Mouse (Mus musculus) embryonic fibroblast, embryonic 13.5 days (primary cell): ENCODE results near the gene Col3a1. TPM values are rescaled to one million over a fixed set of nuclear protein-coding genes. Genes with fewer than 3 reads are reported as not detected.

Source experiments
- H3K27ac ChIP-seq: 2 replicates; pipeline ENCODE4 v1.5.1; 2012; ENCODE audit warnings: low read length, control low read depth, inconsistent platforms; ENCODE audit not compliant: insufficient read depth
- H3K4me1 ChIP-seq: 2 replicates; pipeline ENCODE4 v1.6.1; 2011; ENCODE audit warnings: low read length; ENCODE audit not compliant: control insufficient read depth, insufficient read depth
- H3K4me3 ChIP-seq: 2 replicates; pipeline ENCODE4 v1.5.1; 2011; ENCODE audit warnings: mild to moderate bottlenecking, control low read depth, low read length; ENCODE audit not compliant: insufficient read depth
- CTCF ChIP-seq: IDR thresholded peaks from 2 replicates; pipeline ENCODE4 v1.5.1; 2011; ENCODE audit warnings: mild to moderate bottlenecking, control low read depth, low read length, moderate library complexity, borderline replicate concordance; ENCODE audit not compliant: insufficient read depth
- POLR2A ChIP-seq: IDR thresholded peaks from 2 replicates; pipeline ENCODE4 v1.6.1; 2011; ENCODE audit warnings: low read depth, mild to moderate bottlenecking, control low read depth, low read length, moderate library complexity
- polyA plus RNA-seq: library from polyadenylated mRNA; stranded (reverse); fragments of >200 nt; gene quantifications from 2 replicates; pipeline ENCODE4 v1.2.4, GENCODE M21; 2011; ENCODE audit warnings: low read depth; ENCODE audit not compliant: missing spikeins, insufficient read length

The Col3a1 gene
- 1,952 and 4,064 TPM in 2 replicates for polyA plus RNA-seq

DNA sequence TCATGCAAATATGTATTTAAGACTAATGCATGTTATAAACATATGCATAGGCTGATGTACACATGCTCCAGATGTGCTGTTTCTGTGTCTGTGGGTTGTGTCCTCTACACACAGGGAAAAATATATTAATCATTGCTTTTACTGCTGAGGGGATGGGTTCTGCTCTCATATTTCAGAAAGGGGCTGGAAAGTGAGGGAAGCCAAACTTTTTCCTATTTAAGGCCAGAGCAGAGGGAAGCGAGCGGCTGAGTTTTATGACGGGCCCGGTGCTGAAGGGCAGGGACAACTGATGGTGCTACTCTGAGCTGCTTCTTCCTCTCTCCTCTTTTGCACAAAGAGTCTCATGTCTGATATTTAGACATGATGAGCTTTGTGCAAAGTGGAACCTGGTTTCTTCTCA, at the start of gene Col3a1:
Gene Col3a1, plus strand, starts transcription at position 151 of the 400 bp plus-strand sequence.
- TF ChIP-seq CTCF (no peak), POLR2A (peak; percentile 100)
- peaks cover 8% of the 10 kb centered on the region for H3K4me1 ChIP-seq
- peak within 1 kb of the TSS; percentile 100 for H3K27ac ChIP-seq

DNA sequence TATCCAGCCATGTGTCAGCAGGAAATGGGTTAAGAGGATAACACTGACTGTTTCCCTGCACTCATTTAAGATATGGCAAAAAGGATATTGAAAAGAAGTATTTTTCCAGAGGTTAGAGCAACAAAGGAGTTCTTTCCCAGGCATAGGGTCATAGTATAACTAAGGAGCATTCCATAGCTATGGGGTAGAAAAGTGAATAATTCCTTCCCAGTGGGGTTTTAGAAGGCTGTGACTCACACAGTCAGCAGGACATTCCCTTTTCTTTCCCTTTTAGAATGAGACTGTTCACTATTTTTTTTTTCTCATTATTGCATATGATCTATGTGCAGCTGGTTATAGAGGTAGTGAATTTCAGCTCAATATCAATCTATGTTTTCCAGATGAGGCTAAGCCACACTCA, 41.9 kb upstream of the Col3a1 start:
- Histone ChIP-seq H3K4me1 (no peaks in the 10 kb centered on the region), H3K27ac (peak overlapping the region; percentile 53), H3K4me3 (no peak overlapping the region)
- no peak for TF ChIP-seq CTCF
- no peak for TF ChIP-seq POLR2A

More for the DNA sequence above, at the start of gene Col3a1:
- peak within 1 kb of the TSS; percentile 85 for H3K4me3 ChIP-seq

DNA sequence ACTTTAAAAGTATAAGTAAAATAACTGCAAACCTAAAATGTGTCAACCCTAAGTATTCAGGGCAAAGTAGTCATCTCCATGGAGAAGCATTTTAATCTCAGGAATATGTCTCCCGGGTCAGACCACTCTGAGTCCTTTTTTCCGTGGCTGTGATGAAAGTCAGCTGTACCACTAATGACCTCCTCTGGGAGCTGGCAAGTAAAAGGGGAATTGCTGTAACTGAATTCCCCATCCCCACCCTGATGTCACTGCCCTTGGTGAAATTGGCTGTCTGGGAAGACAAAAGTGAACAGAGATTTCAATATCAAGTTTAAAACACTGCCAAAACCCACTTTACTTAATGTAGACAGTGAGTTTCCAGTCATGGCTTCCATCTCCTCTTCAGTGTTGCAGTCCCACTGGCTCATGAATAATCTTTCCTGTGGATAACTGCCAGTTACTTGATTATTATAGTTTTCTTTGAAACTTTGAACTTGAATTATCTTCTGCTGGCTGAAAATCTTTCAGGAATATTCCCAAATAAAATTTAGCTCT, 35.3 kb upstream of the Col3a1 start:
- H3K27ac ChIP-seq: no peak overlapping the region
- H3K4me1 ChIP-seq: no peaks in the 10 kb centered on the region; the same call in 1 of the 2 replicates
- H3K4me3 ChIP-seq: no peak overlapping the region
- TF ChIP-seq POLR2A (no peak), CTCF (no peak)

DNA sequence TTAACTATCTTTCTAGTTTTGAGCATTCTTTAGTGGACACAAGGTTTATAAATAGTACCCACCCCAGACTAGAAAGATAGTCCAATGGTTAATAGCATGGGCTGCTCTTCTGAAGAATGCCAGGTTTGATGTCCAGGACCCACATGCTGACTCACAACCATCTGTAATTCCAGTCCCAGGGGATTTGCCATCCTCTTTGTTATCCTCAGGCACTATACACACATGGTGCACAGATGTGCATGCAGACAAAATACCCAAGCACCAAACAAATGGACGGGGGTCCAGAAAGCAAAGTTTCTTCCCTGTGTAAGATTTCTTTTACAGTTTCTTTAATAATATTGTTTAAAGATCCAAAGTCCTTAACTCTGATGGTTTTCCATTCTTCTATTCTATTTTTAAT, 23.4 kb upstream of the Col3a1 start:
- H3K4me1 ChIP-seq: no peaks in the 10 kb centered on the region; the same call in 1 of the 2 replicates
- no peak overlapping the region for H3K27ac ChIP-seq
- TF ChIP-seq POLR2A (no peak), CTCF (no peak)
- no peak overlapping the region for H3K4me3 ChIP-seq

DNA sequence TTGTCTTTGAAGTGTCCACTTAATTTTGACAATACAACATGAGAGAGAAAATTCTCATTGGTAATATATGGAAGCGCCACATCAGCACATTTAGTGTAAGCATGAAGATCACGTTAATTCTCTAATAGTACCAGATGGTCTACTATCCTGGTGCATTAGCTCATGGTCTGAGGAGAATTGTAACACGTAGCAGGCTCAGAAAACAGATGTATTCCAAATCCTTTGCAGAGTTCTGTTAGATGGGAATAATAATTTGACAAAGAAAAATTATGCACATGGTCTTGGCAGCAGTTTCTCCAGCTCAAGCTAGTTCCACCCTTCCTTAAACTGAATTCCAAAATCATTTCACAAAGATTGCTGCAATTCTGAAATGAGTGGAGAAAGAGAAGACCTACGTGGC, 21.3 kb upstream of the Col3a1 start:
- no peak overlapping the region for H3K27ac ChIP-seq
- H3K4me1 ChIP-seq: no peaks in the 10 kb centered on the region; the same call in 1 of the 2 replicates
- TF ChIP-seq POLR2A: no peak
- TF ChIP-seq CTCF: no peak
- H3K4me3 ChIP-seq: no peak overlapping the region

DNA sequence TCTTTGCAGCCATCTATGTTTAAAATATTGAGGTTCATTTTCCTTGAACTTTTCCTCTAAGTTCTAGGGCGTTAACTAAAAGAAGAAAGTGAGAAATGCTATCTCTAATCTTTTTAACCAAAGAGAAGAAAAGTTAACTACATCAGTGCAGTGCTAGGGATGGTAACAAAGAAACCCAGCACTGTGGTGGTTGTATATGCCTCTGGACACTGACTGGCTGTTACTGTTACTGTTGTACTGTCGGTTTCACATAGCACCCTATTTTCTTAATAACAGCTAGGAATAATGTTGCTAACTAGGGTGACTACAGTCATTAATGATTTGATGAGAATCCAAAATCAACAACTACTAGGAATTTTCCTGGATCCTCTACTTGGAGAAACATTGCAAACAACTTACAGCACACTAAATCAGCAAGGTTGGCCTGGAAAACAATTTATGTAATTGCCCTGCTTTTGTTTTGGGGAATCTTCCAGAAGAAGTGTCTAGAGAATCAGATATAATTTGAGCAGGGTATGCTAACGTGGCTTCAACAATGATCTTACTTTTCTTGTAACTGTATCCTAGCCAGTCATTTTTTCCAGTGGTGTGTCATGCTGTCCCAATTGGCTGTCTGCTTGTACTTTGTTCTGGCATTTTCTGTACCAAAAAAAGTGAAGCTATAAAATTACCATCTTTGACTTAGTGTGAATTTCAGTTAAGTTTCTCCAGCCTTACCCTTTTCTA, 11.8 kb upstream of the Col3a1 start:
- TF ChIP-seq POLR2A (no peak), CTCF (no peak)
- Histone ChIP-seq H3K27ac (peak overlapping the region; percentile 78), H3K4me3 (no peak overlapping the region), H3K4me1 (no peaks in the 10 kb centered on the region)

DNA sequence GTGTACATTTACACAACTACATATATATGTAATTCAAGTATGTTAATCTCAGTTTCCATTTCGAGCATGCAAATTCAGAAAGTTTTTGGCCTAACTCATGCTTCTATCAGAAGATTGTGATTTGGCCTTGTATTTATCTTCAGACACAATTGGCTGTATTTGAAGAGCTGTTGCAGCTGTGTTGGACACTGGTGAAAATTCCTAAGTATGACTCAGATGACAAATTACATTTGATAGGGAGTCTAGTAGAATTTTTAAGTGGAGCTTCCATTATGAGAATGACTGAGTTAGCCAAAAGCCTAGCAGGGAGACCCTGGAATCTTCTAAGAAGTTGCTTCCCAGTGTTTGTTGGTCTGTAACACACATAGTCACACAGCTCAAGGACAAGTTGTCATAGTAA, 7.1 kb upstream of the Col3a1 start:
- H3K4me1 ChIP-seq: peaks cover 1% of the 10 kb centered on the region
- no peak overlapping the region; the same call in 1 of the 2 replicates for H3K27ac ChIP-seq
- TF ChIP-seq POLR2A (no peak), CTCF (no peak)
- no peak overlapping the region for H3K4me3 ChIP-seq

DNA sequence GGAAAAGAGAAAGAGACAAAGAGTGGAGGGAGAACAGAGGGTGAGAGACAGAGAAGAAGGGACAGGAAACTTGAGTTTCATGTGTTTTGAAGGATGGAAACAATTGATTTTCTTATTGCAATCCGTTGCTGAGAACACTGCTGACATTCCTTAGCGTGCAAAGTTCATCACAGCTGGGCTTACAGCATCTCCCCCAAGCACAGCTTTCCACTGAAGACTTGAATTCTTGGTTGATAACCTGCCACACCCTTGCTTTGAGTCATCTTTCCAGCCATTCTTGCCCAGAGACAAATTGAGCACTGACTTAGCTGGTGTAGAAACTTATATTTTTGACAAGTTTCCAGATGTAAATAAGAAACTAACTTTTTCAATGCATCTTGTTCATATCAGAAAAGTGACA, 2.3 kb upstream of the Col3a1 start:
- Histone ChIP-seq H3K4me1 (peaks cover 3% of the 10 kb centered on the region), H3K4me3 (no peak overlapping the region), H3K27ac (peak overlapping the region; percentile 96)
- TF ChIP-seq POLR2A (peak; percentile 20; the same call in 1 of the 2 replicates), CTCF (no peak)

DNA sequence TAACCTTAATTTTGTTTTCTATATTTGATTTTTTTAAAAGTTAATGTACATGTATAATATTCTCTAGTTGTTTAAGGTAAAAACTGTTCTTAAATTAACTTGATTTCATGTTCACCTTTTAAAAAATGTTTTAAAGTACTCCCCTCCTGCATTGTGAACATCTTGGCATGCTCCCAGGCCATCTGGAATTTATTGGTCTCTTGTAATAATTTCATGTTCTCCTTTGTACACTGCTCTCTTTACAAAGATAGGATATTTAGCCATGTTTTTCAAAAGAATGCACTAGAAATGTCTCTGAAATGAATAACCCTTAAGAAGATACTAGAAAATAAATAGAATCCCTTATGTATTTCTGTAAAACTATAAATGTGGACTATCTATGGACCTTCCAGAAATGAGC, 624 bp downstream of the Col3a1 start:
- Histone ChIP-seq H3K4me3 (peak overlapping the region; percentile 85), H3K4me1 (peaks cover 9% of the 10 kb centered on the region), H3K27ac (peak overlapping the region; percentile 100)
- TF ChIP-seq CTCF: no peak
- TF ChIP-seq POLR2A: no peak

DNA sequence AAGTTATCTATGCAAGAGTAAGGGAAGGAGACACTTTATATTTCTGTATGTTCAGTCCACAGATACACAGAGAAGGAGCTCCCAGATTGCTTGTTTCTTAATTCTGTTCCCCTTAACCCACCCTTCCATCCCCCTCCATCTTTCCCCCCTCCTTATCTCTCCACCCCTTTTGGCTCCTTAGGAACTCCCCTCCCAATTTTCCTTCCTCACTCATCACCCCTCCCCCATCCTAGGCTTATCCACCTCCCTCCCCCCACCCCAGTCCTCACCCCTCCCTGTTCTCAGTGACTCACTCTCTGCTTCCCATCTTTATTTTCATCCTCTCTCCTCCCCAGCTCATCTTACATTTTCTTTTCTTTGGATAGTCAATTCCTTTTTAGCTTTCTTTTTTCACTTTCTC, 1.5 kb downstream of the Col3a1 start:
- H3K27ac ChIP-seq: peak overlapping the region; percentile 100
- peak overlapping the region; percentile 35 for H3K4me3 ChIP-seq
- peaks cover 9% of the 10 kb centered on the region for H3K4me1 ChIP-seq
- no peak for TF ChIP-seq CTCF
- TF ChIP-seq POLR2A: peak; percentile 62; the same call in 1 of the 2 replicates
